Mouse (Mus musculus) midbrain, embryonic 16.5 days (tissue): ENCODE results near the gene Fxn. TPM values are rescaled to one million over a fixed set of nuclear protein-coding genes. Genes with fewer than 3 reads are reported as not detected.

Experiments used
- ATAC-seq: fragments of 200-750 bp; cut with Nextera tagmentation; 2 replicates; pipeline ENCODE4 v1.8.0; 2017; ENCODE audit warnings: moderate TSS enrichment
- H3K27ac ChIP-seq: fragments of 300-500 bp; sonication (generic); 2 replicates; pipeline ENCODE4 v1.5.1; 2014; ENCODE audit warnings: mild to moderate bottlenecking, low read length, mixed read lengths
- H3K27me3 ChIP-seq: fragments of 300-500 bp; sonication (generic); 2 replicates; pipeline ENCODE4 v1.6.1; 2014; ENCODE audit warnings: low read depth, low read length, mixed read lengths; ENCODE audit not compliant: control insufficient read depth, insufficient read depth
- H3K36me3 ChIP-seq: fragments of 300-500 bp; sonication (generic); 2 replicates; pipeline ENCODE4 v1.6.1; 2014; ENCODE audit warnings: mild to moderate bottlenecking, low read length, moderate library complexity, mixed read lengths; ENCODE audit not compliant: control insufficient read depth, insufficient read depth
- H3K4me1 ChIP-seq: fragments of 300-500 bp; sonication (generic); 2 replicates; pipeline ENCODE4 v1.6.1; 2014; ENCODE audit warnings: mild to moderate bottlenecking, low read length, mixed read lengths; ENCODE audit not compliant: control insufficient read depth, insufficient read depth
- H3K4me2 ChIP-seq: fragments of 300-500 bp; sonication (generic); 2 replicates; pipeline ENCODE4 v1.6.1; 2014; ENCODE audit warnings: mild to moderate bottlenecking, low read length, mixed read lengths
- H3K4me3 ChIP-seq: fragments of 300-500 bp; sonication (generic); 2 replicates; pipeline ENCODE4 v1.5.1; 2014; ENCODE audit warnings: low read depth, mild to moderate bottlenecking, low read length, moderate library complexity, mixed read lengths
- H3K9ac ChIP-seq: fragments of 300-500 bp; sonication (generic); 2 replicates; pipeline ENCODE4 v1.6.1; 2014; ENCODE audit warnings: low read depth, low read length, mixed read lengths
- H3K9me3 ChIP-seq: fragments of 300-500 bp; sonication (generic); replicated peaks from 2 replicates; pipeline ENCODE4 v1.6.1; 2014; ENCODE audit warnings: mild to moderate bottlenecking, low read length, mixed read lengths; ENCODE audit not compliant: control insufficient read depth, poor library complexity, severe bottlenecking
- WGBS: fragments of 180-500 bp; shearing (Covaris S2); extraction: QIAGEN DNeasy Blood & Tissue Kit; methylation state at CpG from one replicate; pipeline ENCODE4 v1.1.7; 2014; 5-methylcytosine and 5-hydroxymethylcytosine counted together
- polyA plus RNA-seq: library from polyadenylated mRNA; unstranded; fragments of >200 nt; fragmentation: Nextera tagmentation; extraction: Ambion mirVana; gene quantifications from 2 replicates; pipeline ENCODE4 v1.2.1, GENCODE M21; 2015

Fxn gene
- polyA plus RNA-seq, 1 experiment from 2014 or later, result 39.2 TPM

GRCm38 (mm10) chr19:24218291-24218690 is 62.1 kb downstream of the Fxn start:
- no peaks in the 10 kb centered on the region; the same call in 1 of the 2 replicates for H3K4me1 ChIP-seq
- H3K4me2 ChIP-seq, result no peak overlapping the region
- no peak overlapping the region for H3K27ac ChIP-seq
- no peak overlapping the region for H3K9ac ChIP-seq
- H3K9me3 ChIP-seq, result no peaks in the 10 kb centered on the region
- H3K4me3 ChIP-seq, result no peak overlapping the region
- H3K27me3 ChIP-seq, result no peaks in the 10 kb centered on the region
- no peak for ATAC-seq
- 41% methylated on average over 2 of the region's 2 CpGs for WGBS
- no peaks in the 10 kb centered on the region for H3K36me3 ChIP-seq

- no peaks in the 10 kb centered on the region for H3K36me3 ChIP-seq
- no peak overlapping the region for H3K4me3 ChIP-seq
- no peak overlapping the region for H3K4me2 ChIP-seq
- H3K27ac ChIP-seq, result no peak overlapping the region
- no peak for ATAC-seq
- no peak overlapping the region for H3K9ac ChIP-seq
- H3K9me3 ChIP-seq, result no peaks in the 10 kb centered on the region
- H3K4me1 ChIP-seq, result no peaks in the 10 kb centered on the region; the same call in 1 of the 2 replicates
- H3K27me3 ChIP-seq, result no peaks in the 10 kb centered on the region
These were observed 62.6 kb downstream of the Fxn start for GRCm38 (mm10) chr19:24217851-24218250.

GRCm38 (mm10) chr19:24216771-24217170 is 63.6 kb downstream of the Fxn start:
- Histone ChIP-seq H3K27me3 (no peaks in the 10 kb centered on the region), H3K4me2 (no peak overlapping the region), H3K27ac (no peak overlapping the region), H3K9ac (no peak overlapping the region), H3K4me1 (no peaks in the 10 kb centered on the region; the same call in 1 of the 2 replicates), H3K9me3 (no peaks in the 10 kb centered on the region), H3K4me3 (no peak overlapping the region), H3K36me3 (no peaks in the 10 kb centered on the region)
- no peak for ATAC-seq
- 57% methylated on average over 9 of the region's 9 CpGs for WGBS

- no peaks in the 10 kb centered on the region for H3K4me1 ChIP-seq
- WGBS, result 88% methylated on average over 7 of the region's 7 CpGs
- no peak overlapping the region for H3K27ac ChIP-seq
- no peak overlapping the region for H3K4me2 ChIP-seq
- ATAC-seq, result no peak
- no peaks in the 10 kb centered on the region for H3K9me3 ChIP-seq
- H3K36me3 ChIP-seq, result no peaks in the 10 kb centered on the region
- H3K4me3 ChIP-seq, result no peak overlapping the region
- no peak overlapping the region for H3K9ac ChIP-seq
- H3K27me3 ChIP-seq, result no peaks in the 10 kb centered on the region
These were observed 65.5 kb downstream of the Fxn start for GRCm38 (mm10) chr19:24214939-24215338.

- Histone ChIP-seq H3K4me1 (no peaks in the 10 kb centered on the region), H3K9ac (no peak overlapping the region), H3K9me3 (no peaks in the 10 kb centered on the region), H3K4me3 (no peak overlapping the region), H3K27ac (no peak overlapping the region), H3K36me3 (no peaks in the 10 kb centered on the region), H3K4me2 (no peak overlapping the region), H3K27me3 (no peaks in the 10 kb centered on the region)
- ATAC-seq, result no peak
- 44% methylated on average over 7 of the region's 7 CpGs for WGBS
These were observed 67.1 kb downstream of the Fxn start for GRCm38 (mm10) chr19:24213299-24213698.

GRCm38 (mm10) chr19:24212552-24213249 is 67.7 kb downstream of the Fxn start:
- no peaks in the 10 kb centered on the region for H3K4me1 ChIP-seq
- H3K27me3 ChIP-seq, result no peaks in the 10 kb centered on the region
- no peaks in the 10 kb centered on the region for H3K9me3 ChIP-seq
- ATAC-seq, result no peak
- H3K36me3 ChIP-seq, result no peaks in the 10 kb centered on the region
- H3K4me2 ChIP-seq, result no peak overlapping the region
- no peak overlapping the region for H3K27ac ChIP-seq
- no peak overlapping the region for H3K9ac ChIP-seq
- H3K4me3 ChIP-seq, result no peak overlapping the region
- WGBS, result 79% methylated on average over 12 of the region's 12 CpGs

Other genes starting within 250 kb of the Fxn start
- gene Fam189a2, start 249.6 kb downstream of the Fxn start, polyA plus RNA-seq, result 1.5 and 2.3 TPM in 2 replicates
- gene Tjp2, start 55.6 kb downstream of the Fxn start, polyA plus RNA-seq, result 11.1 and 11.6 TPM in 2 replicates
- 52.7 and 52.9 TPM in 2 replicates for gene Fam122a, start 196.8 kb upstream of the Fxn start, polyA plus RNA-seq